Mouse (Mus musculus) T-helper 1 cell (primary cell): ENCODE data around the gene Arhgap19.

ENCODE experiments used
- in situ Hi-C: fragments of 300-600 bp; cut with MboI, MseI; formaldehyde crosslinking; loops from one replicate; pipeline ENCODE4 v1.15.1; 2025; ENCODE audit warnings: high pct_unique_total_duplicates

Arhgap19 gene

GRCm38 (mm10) chr19:41832501-41833201 lies 30.8 kb upstream of the Arhgap19 start:
- in situ Hi-C loops, result loop anchor here (10.0 kb wide), 1 partner anchor 978 kb away; no protein-coding TSS in a partner anchor

DNA sequence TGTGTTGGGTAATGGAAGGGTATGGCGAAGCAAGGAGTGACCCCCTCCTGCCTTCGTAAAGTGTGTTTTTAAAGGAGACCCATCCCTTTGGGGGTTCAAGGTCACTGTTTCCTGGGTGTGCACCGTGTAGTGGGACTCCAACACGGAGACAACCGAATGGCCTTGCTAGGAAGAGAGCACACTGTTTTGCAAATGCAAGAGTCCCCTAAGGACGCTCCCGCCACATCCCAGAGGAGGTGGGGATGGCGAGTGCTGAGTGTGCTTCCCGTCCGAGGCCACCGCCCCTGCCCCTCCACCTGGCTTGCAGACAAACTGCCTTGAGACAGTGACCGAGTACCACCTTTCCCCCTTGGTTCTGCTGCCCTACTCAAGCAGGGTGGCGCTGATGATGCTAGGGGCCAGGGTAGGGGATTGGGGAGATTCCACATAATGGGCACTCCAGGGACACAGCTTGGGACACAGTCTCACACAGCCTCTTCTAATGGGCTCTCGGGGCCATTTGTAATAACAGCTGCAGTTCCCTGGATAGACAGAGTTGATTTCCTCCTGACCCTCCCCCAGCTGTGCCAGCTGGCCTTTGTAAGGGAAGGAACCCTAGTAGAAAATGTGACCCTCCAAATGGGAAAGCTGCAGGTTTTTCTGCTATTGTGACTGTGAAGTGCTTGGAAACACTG lies 30.0 kb upstream of the Arhgap19 start:
- in situ Hi-C loops, result loop anchor here (10.0 kb wide), 1 partner anchor 977 kb away; no protein-coding TSS in a partner anchor

- in situ Hi-C loops, result loop anchor here (10.0 kb wide), 1 partner anchor 976 kb away; no protein-coding TSS in a partner anchor
These were observed 29.3 kb upstream of the Arhgap19 start for GRCm38 (mm10) chr19:41831101-41831570.

DNA sequence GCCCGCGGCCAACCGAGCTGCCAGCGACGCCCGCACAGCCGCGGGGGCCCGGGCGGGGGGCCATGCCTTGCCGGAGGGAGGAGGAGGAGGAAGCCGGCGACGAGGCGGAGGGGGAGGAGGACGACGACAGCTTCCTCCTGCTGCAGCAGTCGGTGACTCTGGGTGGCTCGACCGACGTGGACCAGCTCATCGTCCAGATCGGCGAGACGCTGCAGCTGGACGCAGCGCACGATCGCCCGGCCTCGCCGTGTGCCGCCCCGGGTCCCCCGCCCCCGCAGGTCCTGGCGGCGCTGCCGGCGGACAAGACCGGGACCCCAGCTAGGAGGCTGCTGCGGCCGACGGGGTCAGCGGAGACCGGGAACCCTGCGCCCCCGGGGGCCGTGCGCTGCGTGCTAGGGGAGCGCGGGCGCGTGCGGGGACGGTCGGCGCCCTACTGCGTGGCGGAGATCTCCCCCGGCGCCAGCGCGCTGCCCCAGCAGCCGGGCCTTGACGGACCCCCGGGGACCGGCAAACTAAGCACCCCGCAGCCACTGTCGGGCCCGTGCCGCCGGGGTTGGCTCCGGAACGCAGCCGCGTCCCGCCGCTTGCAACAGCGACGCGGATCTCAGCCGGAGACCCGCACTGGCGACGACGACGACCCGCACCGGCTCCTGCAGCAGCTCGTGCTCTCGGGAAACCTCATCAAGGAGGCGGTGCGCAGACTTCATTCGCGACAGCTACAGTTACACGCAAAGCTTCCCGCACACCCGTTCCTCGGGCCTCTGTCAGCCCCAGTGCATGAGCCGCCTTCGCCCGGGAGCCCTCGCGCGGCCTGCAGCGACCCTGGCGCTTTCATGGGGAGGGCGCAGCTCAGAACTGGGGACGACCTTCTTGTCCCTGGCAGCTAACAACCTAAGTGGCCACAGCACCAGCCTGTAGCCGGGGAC lies 28.5 kb upstream of the Arhgap19 start:
- in situ Hi-C loops, result loop anchor here (10.0 kb wide), 1 partner anchor 976 kb away; no protein-coding TSS in a partner anchor

DNA sequence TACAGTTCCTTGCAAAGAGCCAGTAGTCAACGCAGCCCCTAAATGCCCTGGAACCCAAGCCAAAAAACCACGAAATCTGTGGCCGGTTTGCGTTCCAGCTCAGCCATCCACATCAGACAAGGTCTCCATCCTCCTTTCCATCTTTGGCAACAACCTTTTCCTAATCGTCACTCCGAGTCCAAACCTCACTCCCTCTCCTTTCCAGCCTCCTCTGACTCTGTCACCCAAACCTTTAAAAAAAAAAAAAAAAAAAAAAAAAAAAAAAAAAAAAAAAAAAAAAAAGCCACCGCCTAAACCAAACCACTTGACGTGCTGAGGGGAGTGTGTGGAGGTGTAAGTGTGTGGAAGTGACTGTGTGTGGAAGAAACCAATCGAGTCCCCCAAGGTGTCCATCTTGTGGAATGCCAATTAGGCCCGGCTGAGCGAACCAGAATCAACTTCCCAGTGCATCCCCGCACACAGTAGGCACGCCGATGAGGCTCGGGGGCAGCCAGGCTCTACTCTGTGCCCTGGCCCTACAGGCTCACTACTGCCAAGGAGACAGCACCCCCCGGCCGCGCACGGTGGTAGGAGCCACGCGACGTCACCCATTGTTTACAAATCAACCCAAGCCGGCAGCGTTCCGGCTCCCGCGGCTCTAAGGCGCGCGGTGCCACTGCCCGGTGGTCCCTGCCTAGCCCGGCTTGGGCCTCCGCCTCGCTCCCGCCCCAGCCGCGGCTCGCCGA lies 27.7 kb upstream of the Arhgap19 start, which contains the start of gene Frat1:
Gene Frat1 (plus strand): TSS at position 590 of the 725 bp plus-strand sequence.
- in situ Hi-C loops, result loop anchor here (10.0 kb wide), 1 partner anchor 975 kb away; no protein-coding TSS in a partner anchor

GRCm38 (mm10) chr19:41828941-41829340 lies 27.1 kb upstream of the Arhgap19 start:
- in situ Hi-C loops, result no loop called here

DNA sequence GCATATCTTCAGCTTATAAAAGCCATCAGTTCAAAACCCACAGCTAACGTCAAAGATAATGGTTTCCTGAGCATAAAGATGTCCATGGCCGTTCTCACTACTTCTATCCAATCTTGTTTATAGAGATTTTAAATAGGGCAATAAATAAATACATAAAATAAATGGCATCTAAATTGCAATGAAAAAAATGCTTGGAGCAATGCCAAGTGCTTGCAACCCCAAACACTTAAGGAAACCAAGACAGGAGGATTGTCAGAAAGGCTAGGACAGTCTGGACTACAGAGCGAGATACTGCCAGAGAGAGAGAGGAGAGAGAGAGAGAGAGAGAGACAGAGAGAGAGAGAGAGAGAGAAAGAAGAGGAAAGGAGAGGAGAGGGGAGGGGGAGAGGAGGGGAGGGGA lies 24.7 kb upstream of the Arhgap19 start:
- in situ Hi-C loops, result no loop called here

GRCm38 (mm10) chr19:41824950-41825349 lies 23.1 kb upstream of the Arhgap19 start:
- in situ Hi-C loops, result no loop called here

GRCm38 (mm10) chr19:41822589-41822988 lies 20.7 kb upstream of the Arhgap19 start:
- in situ Hi-C loops, result no loop called here

GRCm38 (mm10) chr19:41821436-41821835 lies 19.6 kb upstream of the Arhgap19 start:
- in situ Hi-C loops, result no loop called here

GRCm38 (mm10) chr19:41818749-41819148 lies 16.9 kb upstream of the Arhgap19 start:
- in situ Hi-C loops, result no loop called here

- in situ Hi-C loops, result no loop called here
These were observed 15.5 kb upstream of the Arhgap19 start for GRCm38 (mm10) chr19:41817325-41817724.

- in situ Hi-C loops, result no loop called here
These were observed 15.1 kb upstream of the Arhgap19 start for GRCm38 (mm10) chr19:41816915-41817314.

GRCm38 (mm10) chr19:41816410-41816809 lies 14.6 kb upstream of the Arhgap19 start:
- in situ Hi-C loops, result no loop called here

DNA sequence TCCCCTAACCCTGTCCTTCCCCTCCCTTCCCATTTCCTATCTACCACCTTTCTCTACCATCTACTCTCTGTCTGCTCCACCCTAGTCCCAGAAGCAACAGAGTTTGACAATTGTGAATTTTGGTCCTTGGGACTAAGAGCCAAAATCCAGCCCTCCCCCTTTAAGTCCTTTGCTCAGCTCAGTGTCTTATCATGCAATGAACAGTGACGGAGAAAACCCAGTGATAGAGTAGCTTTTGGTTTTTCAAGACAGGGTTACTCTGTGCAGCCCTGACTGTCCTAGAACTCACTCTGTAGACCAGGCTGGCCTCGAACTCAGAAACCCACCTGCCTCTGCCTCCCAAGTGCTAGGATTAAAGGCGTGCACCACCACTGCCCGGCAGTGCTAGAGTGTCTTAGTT lies 11.5 kb upstream of the Arhgap19 start:
- in situ Hi-C loops, result no loop called here

DNA sequence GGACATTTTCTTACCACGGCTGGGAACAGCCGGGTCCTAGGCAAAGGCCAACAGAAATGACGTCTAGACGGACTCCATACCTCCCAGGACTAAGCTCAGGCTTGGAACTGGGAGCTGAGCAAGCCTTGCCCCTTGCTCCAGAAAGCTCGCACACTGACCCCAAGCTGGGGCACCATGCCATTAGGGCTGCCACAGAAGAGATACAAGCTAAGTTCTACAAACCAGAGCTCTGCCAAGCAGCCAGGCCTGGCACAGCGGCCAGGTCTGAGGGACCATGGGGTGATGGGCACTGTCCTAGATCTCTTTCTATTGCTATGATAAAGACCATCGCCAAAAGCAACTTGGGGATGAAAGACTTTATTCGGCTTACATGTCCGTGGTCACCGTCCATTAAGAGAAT lies 10.7 kb upstream of the Arhgap19 start:
- in situ Hi-C loops, result no loop called here

DNA sequence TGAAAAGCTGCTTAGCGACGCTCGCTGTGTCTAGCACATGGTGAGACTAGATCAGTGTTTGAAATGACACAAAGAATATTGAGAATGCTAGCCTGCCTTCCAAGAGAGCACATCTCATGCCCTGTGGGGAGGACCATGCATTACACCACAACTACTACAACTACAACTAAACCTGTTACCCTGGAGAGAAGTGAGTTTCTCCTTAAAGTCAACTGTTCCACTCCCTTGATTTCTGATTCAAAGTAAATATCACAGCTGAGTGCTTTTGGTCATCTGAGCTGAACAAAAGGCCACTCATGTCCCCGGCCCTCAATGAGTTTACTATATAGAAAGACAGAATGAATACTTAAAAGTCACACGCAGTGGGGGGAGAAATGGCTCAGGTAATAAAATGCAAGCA lies 8.2 kb upstream of the Arhgap19 start:
- in situ Hi-C loops, result no loop called here

- in situ Hi-C loops, result no loop called here
These were observed 6.3 kb upstream of the Arhgap19 start for GRCm38 (mm10) chr19:41808104-41808634.

DNA sequence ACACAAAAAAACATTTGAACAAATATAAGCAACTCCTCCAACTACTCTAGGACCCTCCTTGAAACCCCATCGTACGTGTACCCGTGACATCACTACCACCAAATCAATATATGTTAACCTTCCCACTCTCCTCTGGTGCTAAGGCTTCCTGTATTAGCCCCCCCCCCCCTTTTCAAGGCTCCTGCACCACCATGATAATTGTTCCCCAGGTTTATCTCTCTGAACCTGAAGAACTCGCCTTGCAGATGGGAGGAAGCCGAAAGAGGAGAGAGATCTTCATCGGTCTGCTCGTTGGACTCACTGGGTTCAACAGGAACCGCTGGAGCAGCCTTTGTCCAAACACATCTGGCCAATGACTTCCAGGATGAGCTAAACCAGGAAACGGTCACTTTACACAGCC lies 5.7 kb upstream of the Arhgap19 start:
- in situ Hi-C loops, result no loop called here

GRCm38 (mm10) chr19:41805831-41806230 lies 4.0 kb upstream of the Arhgap19 start:
- in situ Hi-C loops, result no loop called here

GRCm38 (mm10) chr19:41803322-41803721 lies 1.5 kb upstream of the Arhgap19 start:
- in situ Hi-C loops, result no loop called here
